Mouse (Mus musculus): ENCODE results near the gene Asphd2. TPM values are rescaled to one million over a fixed set of nuclear protein-coding genes. Genes with fewer than 3 reads are reported as not detected.
A peak's percentile ranks its signal among the peaks of the same experiment; 100 is the strongest.
"Not testable (repeated sequence)": the region's sequence is repeated elsewhere in the genome, so short reads cannot be mapped to it uniquely, and the experiment has no call there.

Gene Asphd2
- 100 to 1,000 TPM; 212 to 229 TPM for total RNA-seq (2021)
- long read RNA-seq, transcript Asphd2-201 (3 exons, 2,678 nt): major isoform, 34 of 435 reads
- long read RNA-seq, partial matches to known transcripts: 27 of 435 reads
- long read RNA-seq, other reads (novel, unspliced or antisense): 374 of 435 reads

- peak; percentile 86 to 87 for DNase-seq (ENCODE audit: low spot score in 2 of 2)
Measured at GRCm38 (mm10) chr5:112394779-112395443, at the start of gene Asphd2. Gene Asphd2, minus strand, starts transcription at chr5:112394866.

- no peak for DNase-seq (ENCODE audit: low spot score in 2 of 2)
Measured at GRCm38 (mm10) chr5:112438535-112438934, 43.9 kb upstream of the Asphd2 start.

GRCm38 (mm10) chr5:112433004-112433403, 38.3 kb upstream of the Asphd2 start:
- DNase-seq (ENCODE audit: low spot score in 2 of 2): peak; percentile 77 to 94

- peak in 1 of 2 experiments; percentile 79 for DNase-seq (ENCODE audit: low spot score in 2 of 2)
Measured at GRCm38 (mm10) chr5:112432033-112432432, 37.4 kb upstream of the Asphd2 start.

GRCm38 (mm10) chr5:112431120-112431775, 36.6 kb upstream of the Asphd2 start:
- DNase-seq (ENCODE audit: low spot score in 2 of 2): no peak

GRCm38 (mm10) chr5:112428944-112429343, 34.3 kb upstream of the Asphd2 start:
- DNase-seq (ENCODE audit: low spot score in 2 of 2): peak; percentile 60 to 76

GRCm38 (mm10) chr5:112427283-112427682, 32.6 kb upstream of the Asphd2 start:
- peak in 1 of 2 experiments; percentile 84 for DNase-seq (ENCODE audit: low spot score in 2 of 2)

GRCm38 (mm10) chr5:112426635-112427034, 32.0 kb upstream of the Asphd2 start:
- no peak for DNase-seq (ENCODE audit: low spot score in 2 of 2)

- DNase-seq (ENCODE audit: low spot score in 2 of 2): no peak
Measured at GRCm38 (mm10) chr5:112419535-112419934, 24.9 kb upstream of the Asphd2 start.

- DNase-seq (ENCODE audit: low spot score in 2 of 2): no peak
Measured at GRCm38 (mm10) chr5:112418023-112418422, 23.4 kb upstream of the Asphd2 start.

GRCm38 (mm10) chr5:112416673-112417072, 22.0 kb upstream of the Asphd2 start:
- no peak for DNase-seq (ENCODE audit: low spot score in 2 of 2)

- not testable (repeated sequence) for DNase-seq (ENCODE audit: low spot score in 2 of 2)
Measured at GRCm38 (mm10) chr5:112412781-112413180, 18.1 kb upstream of the Asphd2 start.

GRCm38 (mm10) chr5:112411514-112412335, 17.1 kb upstream of the Asphd2 start:
- DNase-seq (ENCODE audit: low spot score in 2 of 2): peak; percentile 70 to 80

GRCm38 (mm10) chr5:112411072-112411471, 16.4 kb upstream of the Asphd2 start:
- DNase-seq (ENCODE audit: low spot score in 2 of 2): no peak

- DNase-seq (ENCODE audit: low spot score in 2 of 2): no peak
Measured at GRCm38 (mm10) chr5:112409274-112409673, 14.6 kb upstream of the Asphd2 start.

- no peak for DNase-seq (ENCODE audit: low spot score in 2 of 2)
Measured at GRCm38 (mm10) chr5:112406017-112406416, 11.4 kb upstream of the Asphd2 start.

- DNase-seq (ENCODE audit: low spot score in 2 of 2): no peak
Measured at GRCm38 (mm10) chr5:112402437-112402836, 7.8 kb upstream of the Asphd2 start.

GRCm38 (mm10) chr5:112399284-112399683, 4.6 kb upstream of the Asphd2 start:
- DNase-seq (ENCODE audit: low spot score in 2 of 2): no peak

GRCm38 (mm10) chr5:112396066-112396465, 1.4 kb upstream of the Asphd2 start:
- no peak for DNase-seq (ENCODE audit: low spot score in 2 of 2)

- DNase-seq (ENCODE audit: low spot score in 2 of 2): no peak
Measured at GRCm38 (mm10) chr5:112394415-112394763, 277 bp downstream of the Asphd2 start.

- DNase-seq (ENCODE audit: low spot score in 2 of 2): no peak
Measured at GRCm38 (mm10) chr5:112393741-112394414, 788 bp downstream of the Asphd2 start.

All from layer of hippocampus, adult 18-20 months (tissue).